Mouse (Mus musculus) lung, adult 2 months (tissue): ENCODE measurements around the gene B3glct.

Experiments
- CTCF ChIP-seq: fragments of 200-500 bp; IDR thresholded peaks from 2 replicates; pipeline ENCODE4 v1.5.1; 2011; ENCODE audit warnings: mild to moderate bottlenecking, low read length, control low read depth; ENCODE audit not compliant: insufficient read depth
- POLR2A ChIP-seq: fragments of 200-500 bp; IDR thresholded peaks from 2 replicates; pipeline ENCODE4 v1.6.1; 2011; ENCODE audit warnings: low read depth, mild to moderate bottlenecking, control low read depth, low read length, borderline replicate concordance; ENCODE audit errors: extremely low read depth

DNA sequence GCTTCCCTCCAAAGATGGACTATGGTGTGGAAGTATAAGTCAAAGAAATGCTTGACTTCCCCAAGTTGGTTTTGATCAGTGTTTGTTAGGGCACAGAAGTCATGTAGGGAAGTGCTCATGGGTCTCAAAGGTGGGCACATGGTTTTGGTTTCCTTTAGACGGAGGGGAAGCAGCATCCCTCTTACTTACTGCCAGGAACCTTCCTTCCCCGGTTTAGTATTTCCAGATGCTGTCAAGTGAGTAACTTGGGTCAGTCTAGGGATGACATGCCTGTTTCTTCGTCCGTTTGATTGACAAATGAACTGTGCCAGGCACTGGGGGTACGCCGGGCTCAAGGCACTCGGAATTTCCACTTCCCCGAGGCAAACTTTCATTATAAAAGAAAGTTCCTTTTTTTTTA, 89.1 kb downstream of the B3glct start:
- TF ChIP-seq CTCF (no peak), POLR2A (no peak)
